13 mouse cellular contexts compared by ENCODE assay signal in the genomic region with DNA sequence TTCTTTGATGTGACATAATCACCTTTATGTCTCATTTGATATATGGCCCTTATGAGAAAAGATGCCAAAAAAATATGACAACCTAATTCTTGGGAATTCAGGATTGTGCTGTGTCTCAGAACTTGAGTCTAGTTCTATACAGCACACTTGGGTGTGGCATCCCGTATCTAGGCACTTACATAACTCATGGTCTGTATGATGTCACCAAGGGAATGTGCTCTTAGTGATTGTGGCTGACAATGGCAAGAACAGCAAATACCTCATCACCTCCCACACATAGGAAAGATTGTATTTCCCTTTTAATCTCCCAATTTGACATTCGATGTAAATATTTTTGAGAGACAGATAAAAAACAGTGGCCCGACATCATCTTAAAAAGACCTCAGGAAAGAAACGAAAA.
"Had no signal": no experiment of that assay in that cellular context is flagged by ENCODE, and none has a peak within 500 bp of the region (broad histone marks: within the 10 kb centered on the region; RNA-seq: fewer than 3 reads in every experiment).

No protein-coding gene starts in this region.

- H3K27ac ChIP-seq: limb, embryonic 15.5 days; liver, embryonic 12.5 days; midbrain, embryonic 12.5 days; stomach, postnatal 0 days had no signal

- H3K9ac ChIP-seq: limb, embryonic 15.5 days; liver, embryonic 12.5 days; lung, embryonic 14.5 days; midbrain, embryonic 12.5 days had no signal

- H3K27me3 ChIP-seq: limb, embryonic 15.5 days; liver, embryonic 12.5 days; midbrain, embryonic 12.5 days had no signal

- H3K4me2 ChIP-seq: limb, embryonic 15.5 days; liver, embryonic 12.5 days; lung, embryonic 14.5 days; midbrain, embryonic 12.5 days had no signal

- H3K9me3 ChIP-seq: limb, embryonic 15.5 days; liver, embryonic 12.5 days; midbrain, embryonic 12.5 days had no signal

- H3K4me1 ChIP-seq: limb, embryonic 15.5 days; liver, embryonic 12.5 days; midbrain, embryonic 12.5 days had no signal

- DNase-seq: kidney, adult 18-20 months; kidney, postnatal 14 days; layer of hippocampus, postnatal 36 days; lung, embryonic 14.5 days; lung, postnatal 14 days; right cerebral cortex, postnatal 25 days; thymus, adult 18-20 months; thymus, postnatal 14 days had no signal

- H3K36me3 ChIP-seq: limb, embryonic 15.5 days; liver, embryonic 12.5 days; midbrain, embryonic 12.5 days had no signal

- ATAC-seq: liver, embryonic 12.5 days had no signal

- H3K4me3 ChIP-seq: limb, embryonic 15.5 days; liver, embryonic 12.5 days; midbrain, embryonic 12.5 days; myocyte had no signal
